Mouse (Mus musculus): ENCODE results near the gene Fus. TPM values are rescaled to one million over a fixed set of nuclear protein-coding genes. Genes with fewer than 3 reads are reported as not detected.

Fus gene
- total RNA-seq, 2 experiments from 2014 or later: 19.3 to 159 TPM

GRCm38 (mm10) chr7:128032290-128032988, 65.2 kb downstream of the Fus start:
- no peak for ATAC-seq (replicated peaks; ENCODE audit: low FRiP score, poor library complexity, severe bottlenecking)

- no peak for ATAC-seq (replicated peaks; ENCODE audit: low FRiP score, poor library complexity, severe bottlenecking)
These were observed 65.7 kb downstream of the Fus start for GRCm38 (mm10) chr7:128032989-128033293.

GRCm38 (mm10) chr7:128033616-128034015, 66.4 kb downstream of the Fus start:
- no peak for ATAC-seq (replicated peaks; ENCODE audit: low FRiP score, poor library complexity, severe bottlenecking)

Other genes starting within 250 kb of the Fus start
- gene Ctf2, start 235.3 kb upstream of the Fus start, total RNA-seq (2015; ENCODE audit: low replicate concordance): not detected in 2 replicates
- gene Ctf2, start 235.3 kb upstream of the Fus start, total RNA-seq (2017; ENCODE audit: low replicate concordance): not detected in 2 replicates
- gene Fbxl19, start 222.9 kb upstream of the Fus start, total RNA-seq (2015; ENCODE audit: low replicate concordance): 2.7 and 6.0 TPM in 2 replicates
- gene Fbxl19, start 222.9 kb upstream of the Fus start, total RNA-seq (2017; ENCODE audit: low replicate concordance): 3.1 and 6.2 TPM in 2 replicates
- gene Orai3, start 197.6 kb upstream of the Fus start, total RNA-seq (2015; ENCODE audit: low replicate concordance): 2.9 and 9.0 TPM in 2 replicates
- 5.7 and 9.8 TPM in 2 replicates for gene Orai3, start 197.6 kb upstream of the Fus start, total RNA-seq (2017; ENCODE audit: low replicate concordance)
- gene Setd1a, start 190.8 kb upstream of the Fus start, total RNA-seq (2015; ENCODE audit: low replicate concordance): 3.8 and 18.2 TPM in 2 replicates
- gene Setd1a, start 190.8 kb upstream of the Fus start, total RNA-seq (2017; ENCODE audit: low replicate concordance): 8.9 and 11.3 TPM in 2 replicates
- gene Gm49388, start 181.8 kb upstream of the Fus start, total RNA-seq (2015; ENCODE audit: low replicate concordance): 7.5 TPM in 1 of 2 replicates, not detected in the other
- 2.0 and 5.3 TPM in 2 replicates for gene Gm49388, start 181.8 kb upstream of the Fus start, total RNA-seq (2017; ENCODE audit: low replicate concordance)
- gene Hsd3b7, start 166.9 kb upstream of the Fus start, total RNA-seq (2015; ENCODE audit: low replicate concordance): 2.7 and 9.2 TPM in 2 replicates
- gene Hsd3b7, start 166.9 kb upstream of the Fus start, total RNA-seq (2017; ENCODE audit: low replicate concordance): 3.8 and 4.3 TPM in 2 replicates
- gene Stx4a, start 143.2 kb upstream of the Fus start, total RNA-seq (2015; ENCODE audit: low replicate concordance): 9.8 and 24.9 TPM in 2 replicates
- gene Stx4a, start 143.2 kb upstream of the Fus start, total RNA-seq (2017; ENCODE audit: low replicate concordance): 17.0 and 17.9 TPM in 2 replicates
- not detected in 2 replicates for gene Stx1b, start 142.9 kb upstream of the Fus start, total RNA-seq (2015; ENCODE audit: low replicate concordance)
- not detected in 2 replicates for gene Stx1b, start 142.9 kb upstream of the Fus start, total RNA-seq (2017; ENCODE audit: low replicate concordance)
- gene Zfp646, start 91.2 kb upstream of the Fus start, total RNA-seq (2015; ENCODE audit: low replicate concordance): 6.7 and 11.1 TPM in 2 replicates
- gene Zfp646, start 91.2 kb upstream of the Fus start, total RNA-seq (2017; ENCODE audit: low replicate concordance): 14.4 and 15.4 TPM in 2 replicates
- 1.5 and 6.1 TPM in 2 replicates for gene Zfp668, start 90.6 kb upstream of the Fus start, total RNA-seq (2015; ENCODE audit: low replicate concordance)
- 2.3 and 7.4 TPM in 2 replicates for gene Zfp668, start 90.6 kb upstream of the Fus start, total RNA-seq (2017; ENCODE audit: low replicate concordance)
- not detected in 2 replicates for gene Prss53, start 76.5 kb upstream of the Fus start, total RNA-seq (2015; ENCODE audit: low replicate concordance)
- gene Prss53, start 76.5 kb upstream of the Fus start, total RNA-seq (2017; ENCODE audit: low replicate concordance): not detected in 2 replicates
- not detected in 2 replicates for gene Gm21974, start 72.0 kb upstream of the Fus start, total RNA-seq (2015; ENCODE audit: low replicate concordance)
- gene Gm21974, start 72.0 kb upstream of the Fus start, total RNA-seq (2017; ENCODE audit: low replicate concordance): not detected in 2 replicates
- gene Vkorc1, start 71.8 kb upstream of the Fus start, total RNA-seq (2015; ENCODE audit: low replicate concordance): 9.8 and 25.7 TPM in 2 replicates
- 0.94 and 2.5 TPM in 2 replicates for gene Vkorc1, start 71.8 kb upstream of the Fus start, total RNA-seq (2017; ENCODE audit: low replicate concordance)
- 25.1 and 43.8 TPM in 2 replicates for gene Bckdk, start 63.4 kb upstream of the Fus start, total RNA-seq (2015; ENCODE audit: low replicate concordance)
- gene Bckdk, start 63.4 kb upstream of the Fus start, total RNA-seq (2017; ENCODE audit: low replicate concordance): 12.5 and 12.9 TPM in 2 replicates
- gene Kat8, start 54.9 kb upstream of the Fus start, total RNA-seq (2015; ENCODE audit: low replicate concordance): 3.5 and 4.4 TPM in 2 replicates
- gene Kat8, start 54.9 kb upstream of the Fus start, total RNA-seq (2017; ENCODE audit: low replicate concordance): 9.5 and 16.4 TPM in 2 replicates
- not detected in 2 replicates for gene Prss8, start 37.4 kb upstream of the Fus start, total RNA-seq (2015; ENCODE audit: low replicate concordance)
- gene Prss8, start 37.4 kb upstream of the Fus start, total RNA-seq (2017; ENCODE audit: low replicate concordance): not detected in 2 replicates
- gene Prss36, start 20.7 kb upstream of the Fus start, total RNA-seq (2015; ENCODE audit: low replicate concordance): not detected in 2 replicates
- not detected in 2 replicates for gene Prss36, start 20.7 kb upstream of the Fus start, total RNA-seq (2017; ENCODE audit: low replicate concordance)
- 33.6 and 42.6 TPM in 2 replicates for gene Pycard, start 26.4 kb downstream of the Fus start, total RNA-seq (2015; ENCODE audit: low replicate concordance)
- 3.2 and 3.3 TPM in 2 replicates for gene Pycard, start 26.4 kb downstream of the Fus start, total RNA-seq (2017; ENCODE audit: low replicate concordance)
- not detected in 2 replicates for gene Trim72, start 36.5 kb downstream of the Fus start, total RNA-seq (2015; ENCODE audit: low replicate concordance)
- not detected in 2 replicates for gene Trim72, start 36.5 kb downstream of the Fus start, total RNA-seq (2017; ENCODE audit: low replicate concordance)
- 44.6 and 47.6 TPM in 2 replicates for gene Itgam, start 95.2 kb downstream of the Fus start, total RNA-seq (2015; ENCODE audit: low replicate concordance)
- gene Itgam, start 95.2 kb downstream of the Fus start, total RNA-seq (2017; ENCODE audit: low replicate concordance): 46.6 and 54.4 TPM in 2 replicates
- gene Gm49368, start 95.2 kb downstream of the Fus start, total RNA-seq (2015; ENCODE audit: low replicate concordance): not detected in 2 replicates
- gene Gm49368, start 95.2 kb downstream of the Fus start, total RNA-seq (2017; ENCODE audit: low replicate concordance): not detected in 2 replicates
- gene Itgax, start 162.1 kb downstream of the Fus start, total RNA-seq (2015; ENCODE audit: low replicate concordance): 0.21 and 0.38 TPM in 2 replicates
- 1.4 and 1.5 TPM in 2 replicates for gene Itgax, start 162.1 kb downstream of the Fus start, total RNA-seq (2017; ENCODE audit: low replicate concordance)
- 3.5 and 7.7 TPM in 2 replicates for gene Itgad, start 186.9 kb downstream of the Fus start, total RNA-seq (2015; ENCODE audit: low replicate concordance)
- gene Itgad, start 186.9 kb downstream of the Fus start, total RNA-seq (2017; ENCODE audit: low replicate concordance): 7.4 and 21.2 TPM in 2 replicates
- not detected in 2 replicates for gene Cox6a2, start 238.9 kb downstream of the Fus start, total RNA-seq (2015; ENCODE audit: low replicate concordance)
- 0.60 and 1.4 TPM in 2 replicates for gene Cox6a2, start 238.9 kb downstream of the Fus start, total RNA-seq (2017; ENCODE audit: low replicate concordance)